27 mouse cellular contexts compared by ENCODE assay signal in genomic region chr1:54422195-54422750, GRCm38 (mm10). TPM values are rescaled to one million over a fixed set of nuclear protein-coding genes. Genes with fewer than 3 reads are reported as not detected.
A peak's percentile ranks its signal among the peaks of the same experiment; 100 is the strongest.
DNase-seq lines count a peak whose midpoint lies in the region; ATAC-seq lines count a peak whose summit lies in the region.
"Had no signal": no experiment of that assay in that cellular context is flagged by ENCODE, and none has a peak within 500 bp of the region (broad histone marks: within the 10 kb centered on the region; RNA-seq: fewer than 3 reads in every experiment).

No protein-coding gene starts in this region.

- 88% methylated on average over 4 of the region's 4 CpGs for WGBS in forebrain, embryonic 15.5 days

- peaks cover 66% of the 10 kb centered on the region for H3K36me3 ChIP-seq in forebrain, embryonic 15.5 days

- no peaks in the 10 kb centered on the region for H3K9me3 ChIP-seq in forebrain, embryonic 15.5 days
- H3K9me3 ChIP-seq: heart, embryonic 12.5 days; hindbrain, embryonic 13.5 days; limb, embryonic 12.5 days; lung, embryonic 15.5 days; megakaryocyte, embryonic 14.5 days; midbrain, embryonic 13.5 days; neural tube, embryonic 15.5 days had no signal

- H3K4me3 ChIP-seq in forebrain, embryonic 15.5 days, result no peak overlapping the region
- H3K4me3 ChIP-seq: gastrocnemius, adult 2 months; heart, adult 2 months; heart, embryonic 12.5 days; hindbrain, embryonic 13.5 days; left cerebral cortex, adult 2 months; limb, embryonic 12.5 days; lung, embryonic 15.5 days; megakaryocyte, embryonic 14.5 days; midbrain, embryonic 13.5 days; neural tube, embryonic 15.5 days had no signal

- H3K4me2 ChIP-seq in forebrain, embryonic 15.5 days (replicated peaks), result no peak overlapping the region
- H3K4me2 ChIP-seq: heart, embryonic 12.5 days; hindbrain, embryonic 13.5 days; limb, embryonic 12.5 days; liver, embryonic 11.5 days; lung, embryonic 15.5 days; midbrain, embryonic 13.5 days; neural tube, embryonic 15.5 days had no signal

- ATAC-seq in activated CD4-positive, CD25-positive, alpha-beta regulatory T cell, adult 4 months, result peak; percentile 13
- ATAC-seq in forebrain, embryonic 15.5 days (replicated peaks), result no peak
- ATAC-seq: forebrain, embryonic 14.5 days; midbrain, embryonic 13.5 days had no signal

- no peaks in the 10 kb centered on the region for H3K27me3 ChIP-seq in forebrain, embryonic 15.5 days
- H3K27me3 ChIP-seq: heart, embryonic 12.5 days; hindbrain, embryonic 13.5 days; limb, embryonic 12.5 days; lung, embryonic 15.5 days; megakaryocyte, embryonic 14.5 days; midbrain, embryonic 13.5 days; neural tube, embryonic 15.5 days had no signal

- no peaks in the 10 kb centered on the region for H3K4me1 ChIP-seq in forebrain, embryonic 15.5 days
- H3K4me1 ChIP-seq: heart, embryonic 12.5 days; hindbrain, embryonic 13.5 days; limb, embryonic 12.5 days; lung, embryonic 15.5 days; megakaryocyte, embryonic 14.5 days; midbrain, embryonic 13.5 days; neural tube, embryonic 15.5 days had no signal

- DNase-seq in thymus, postnatal 0 days (ENCODE audit: low spot score), result peak; percentile 44
- DNase-seq in thymus, postnatal 10 days (ENCODE audit: low spot score in 2 of 2), result no peak
- DNase-seq in adrenal gland, postnatal 25 days, result peak; percentile 1
- DNase-seq in frontal cortex, adult 2 months (ENCODE audit: extremely low spot score in 1 of 2, low spot score in 1 of 2), result no peak
- DNase-seq in adipocyte (ENCODE audit: low spot score), result no peak
- DNase-seq: cerebellum, adult 2 months; cerebellum, postnatal 14 days; gastrocnemius, adult 2 months; gastrocnemius, postnatal 36 days; heart, adult 2 months; heart, postnatal 4 days; kidney, adult 11 months; kidney, postnatal 14 days; lung, postnatal 36 days; spleen, adult 18-20 months had no signal

- no peak overlapping the region for H3K27ac ChIP-seq in forebrain, embryonic 15.5 days (replicated peaks)
- H3K27ac ChIP-seq: gastrocnemius, adult 2 months; heart, adult 2 months; hindbrain, embryonic 13.5 days; left cerebral cortex, adult 2 months; limb, embryonic 12.5 days; lung, embryonic 15.5 days; midbrain, embryonic 13.5 days; neural tube, embryonic 15.5 days had no signal

- no peak overlapping the region for H3K9ac ChIP-seq in forebrain, embryonic 15.5 days (replicated peaks)
- H3K9ac ChIP-seq: heart, embryonic 12.5 days; hindbrain, embryonic 13.5 days; limb, embryonic 12.5 days; lung, embryonic 15.5 days; midbrain, embryonic 13.5 days; neural tube, embryonic 15.5 days had no signal

RNA-seq across cellular contexts. Expression of gene Gtf3c3, which starts 16.5 kb away (rescaled TPM):
- 15.0 and 17.1 TPM in 2 replicates for polyA plus RNA-seq in thymus, postnatal 0 days (2015; fragmentation: Nextera tagmentation; extraction: Ambion mirVana)
- 10 to 100 TPM; 17.3 to 21.9 TPM for polyA plus RNA-seq in activated CD4-positive, CD25-positive, alpha-beta regulatory T cell, adult 4 months (2017; shearing (Covaris generic))
- 26.5 and 36.6 TPM in 2 replicates for total RNA-seq in adrenal gland, postnatal 25 days (2021)
- 17.5 and 19.3 TPM in 2 replicates for polyA plus RNA-seq in frontal cortex, adult 2 months (2012; rRNA removed)
- polyA plus RNA-seq in forebrain, embryonic 15.5 days (2015; fragmentation: Nextera tagmentation; extraction: Ambion mirVana), result 23.8 and 24.3 TPM in 2 replicates

Comparison
In these comparisons a context has a peak if more than half of its experiments do, and no peak if none do; other contexts are left out.
1. DNase-seq: peak in thymus, postnatal 0 days (single experiment) and adrenal gland, postnatal 25 days (single experiment); none in thymus, postnatal 10 days (0 of 2), frontal cortex, adult 2 months (0 of 2) and adipocyte (single experiment).